Mouse (Mus musculus) embryonic facial prominence, embryonic 15.5 days (tissue): ENCODE measurements around the gene Gm20388. TPM values are rescaled to one million over a fixed set of nuclear protein-coding genes. Genes with fewer than 3 reads are reported as not detected.

Source experiments
- ATAC-seq: fragments of 200-750 bp; cut with Nextera tagmentation; 2 replicates; pipeline ENCODE4 v1.8.0; 2017; ENCODE audit warnings: low read depth, moderate TSS enrichment; ENCODE audit not compliant: insufficient number of reproducible peaks, low FRiP score, low TSS enrichment
- H3K27ac ChIP-seq: fragments of 300-500 bp; sonication (generic); replicated peaks from 2 replicates; pipeline ENCODE4 v1.5.1; 2015; ENCODE audit warnings: mild to moderate bottlenecking, inconsistent platforms
- H3K27me3 ChIP-seq: fragments of 300-500 bp; sonication (generic); 2 replicates; pipeline ENCODE4 v1.6.1; 2015; ENCODE audit warnings: inconsistent platforms
- H3K36me3 ChIP-seq: fragments of 300-500 bp; sonication (generic); 2 replicates; pipeline ENCODE4 v1.6.1; 2015; ENCODE audit warnings: mild to moderate bottlenecking, inconsistent platforms
- H3K4me1 ChIP-seq: fragments of 300-500 bp; sonication (generic); 2 replicates; pipeline ENCODE4 v1.6.1; 2015; ENCODE audit warnings: inconsistent platforms
- H3K4me2 ChIP-seq: fragments of 300-500 bp; sonication (generic); replicated peaks from 2 replicates; pipeline ENCODE4 v1.6.1; 2015; ENCODE audit warnings: mild to moderate bottlenecking, inconsistent platforms
- H3K4me3 ChIP-seq: fragments of 300-500 bp; sonication (generic); replicated peaks from 2 replicates; pipeline ENCODE4 v1.5.1; 2015; ENCODE audit warnings: mild to moderate bottlenecking, inconsistent platforms
- H3K9ac ChIP-seq: fragments of 300-500 bp; sonication (generic); 2 replicates; pipeline ENCODE4 v1.6.1; 2015; ENCODE audit warnings: inconsistent platforms
- H3K9me3 ChIP-seq: fragments of 300-500 bp; sonication (generic); replicated peaks from 2 replicates; pipeline ENCODE4 v1.6.1; 2016; ENCODE audit warnings: inconsistent platforms
- WGBS: fragments of 180-500 bp; shearing (Covaris S2); methylation state at CpG from one replicate; pipeline ENCODE4 v1.1.7; 2015; 5-methylcytosine and 5-hydroxymethylcytosine counted together
- polyA plus RNA-seq: library from polyadenylated mRNA; unstranded; fragments of >200 nt; fragmentation: Nextera tagmentation; extraction: Ambion mirVana; gene quantifications from 2 replicates; pipeline ENCODE4 v1.2.1, GENCODE M21; 2015

The Gm20388 gene
- polyA plus RNA-seq, 1 experiment from 2014 or later: 8.0 TPM

GRCm38 (mm10) chr8:122336251-122336910, 2425.7 kb downstream of the Gm20388 start:
- Histone ChIP-seq H3K27me3 (peaks cover 52% of the 10 kb centered on the region), H3K36me3 (peaks cover 10% of the 10 kb centered on the region; the same call in 1 of the 2 replicates), H3K4me2 (peak overlapping the region; percentile 90), H3K9me3 (no peaks in the 10 kb centered on the region), H3K9ac (peak overlapping the region; percentile 21), H3K4me1 (peaks cover 19% of the 10 kb centered on the region), H3K27ac (no peak overlapping the region), H3K4me3 (peak overlapping the region; percentile 52)
- ATAC-seq: peak; percentile 64; the same call in 1 of the 2 replicates
- 6% methylated on average over 79 of the region's 81 CpGs for WGBS

- ATAC-seq: no peak
- 52% methylated on average over 6 of the region's 6 CpGs for WGBS
- H3K27me3 ChIP-seq: peaks cover 57% of the 10 kb centered on the region
- H3K27ac ChIP-seq: no peak overlapping the region
- H3K36me3 ChIP-seq: peaks cover 10% of the 10 kb centered on the region; the same call in 1 of the 2 replicates
- no peaks in the 10 kb centered on the region for H3K9me3 ChIP-seq
- H3K4me2 ChIP-seq: no peak overlapping the region
- peaks cover 41% of the 10 kb centered on the region for H3K4me1 ChIP-seq
- no peak overlapping the region for H3K9ac ChIP-seq
- no peak overlapping the region for H3K4me3 ChIP-seq
Measured at GRCm38 (mm10) chr8:122338852-122339251, 2428.2 kb downstream of the Gm20388 start.

GRCm38 (mm10) chr8:122340761-122341160, 2430.1 kb downstream of the Gm20388 start:
- Histone ChIP-seq H3K27ac (no peak overlapping the region), H3K4me1 (peaks cover 49% of the 10 kb centered on the region), H3K4me2 (no peak overlapping the region), H3K36me3 (no peaks in the 10 kb centered on the region), H3K4me3 (no peak overlapping the region), H3K27me3 (peaks cover 41% of the 10 kb centered on the region), H3K9me3 (no peaks in the 10 kb centered on the region), H3K9ac (no peak overlapping the region)
- no peak for ATAC-seq
- WGBS: 85% methylated on average over 3 of the region's 3 CpGs

- no peak for ATAC-seq
- H3K9ac ChIP-seq: no peak overlapping the region
- no peaks in the 10 kb centered on the region for H3K9me3 ChIP-seq
- no peak overlapping the region for H3K4me2 ChIP-seq
- H3K27ac ChIP-seq: no peak overlapping the region
- H3K4me1 ChIP-seq: peaks cover 39% of the 10 kb centered on the region
- no peaks in the 10 kb centered on the region for H3K36me3 ChIP-seq
- H3K27me3 ChIP-seq: peaks cover 32% of the 10 kb centered on the region
- WGBS: 83% methylated on average over 6 of the region's 6 CpGs
- H3K4me3 ChIP-seq: no peak overlapping the region
Measured at GRCm38 (mm10) chr8:122341790-122342189, 2431.1 kb downstream of the Gm20388 start.

- Histone ChIP-seq H3K4me3 (no peak overlapping the region), H3K4me1 (peaks cover 36% of the 10 kb centered on the region), H3K4me2 (no peak overlapping the region), H3K27me3 (peaks cover 29% of the 10 kb centered on the region), H3K27ac (no peak overlapping the region), H3K36me3 (no peaks in the 10 kb centered on the region), H3K9ac (no peak overlapping the region), H3K9me3 (no peaks in the 10 kb centered on the region)
- WGBS: 17% methylated on average over 5 of the region's 5 CpGs
- no peak for ATAC-seq
Measured at GRCm38 (mm10) chr8:122342362-122342761, 2431.7 kb downstream of the Gm20388 start.

GRCm38 (mm10) chr8:122342806-122343209, 2432.2 kb downstream of the Gm20388 start:
- no peaks in the 10 kb centered on the region for H3K9me3 ChIP-seq
- H3K4me3 ChIP-seq: peak overlapping the region; percentile 31
- H3K27me3 ChIP-seq: peaks cover 24% of the 10 kb centered on the region
- no peak for ATAC-seq
- H3K4me1 ChIP-seq: peaks cover 38% of the 10 kb centered on the region
- H3K4me2 ChIP-seq: peak overlapping the region; percentile 51
- 2% methylated on average over 9 of the region's 9 CpGs for WGBS
- no peak overlapping the region for H3K9ac ChIP-seq
- H3K27ac ChIP-seq: peak overlapping the region; percentile 51
- no peaks in the 10 kb centered on the region for H3K36me3 ChIP-seq

- peaks cover 38% of the 10 kb centered on the region for H3K4me1 ChIP-seq
- H3K9ac ChIP-seq: no peak overlapping the region
- peak; percentile 17; the same call in 1 of the 2 replicates for ATAC-seq
- peaks cover 19% of the 10 kb centered on the region for H3K27me3 ChIP-seq
- peak overlapping the region; percentile 31 for H3K4me3 ChIP-seq
- peak overlapping the region; percentile 51 for H3K27ac ChIP-seq
- 5% methylated on average over 11 of the region's 11 CpGs for WGBS
- H3K36me3 ChIP-seq: no peaks in the 10 kb centered on the region
- H3K9me3 ChIP-seq: no peaks in the 10 kb centered on the region
- peak overlapping the region; percentile 51 for H3K4me2 ChIP-seq
Measured at GRCm38 (mm10) chr8:122343341-122343740, 2432.7 kb downstream of the Gm20388 start.

- under 1% methylated on average over 14 of the region's 14 CpGs for WGBS
- peaks cover 38% of the 10 kb centered on the region for H3K4me1 ChIP-seq
- H3K4me3 ChIP-seq: peak overlapping the region; percentile 31
- no peak overlapping the region for H3K9ac ChIP-seq
- peak overlapping the region; percentile 51 for H3K4me2 ChIP-seq
- H3K9me3 ChIP-seq: no peaks in the 10 kb centered on the region
- no peaks in the 10 kb centered on the region for H3K36me3 ChIP-seq
- H3K27ac ChIP-seq: peak overlapping the region; percentile 51
- ATAC-seq: 0 out of 2 replicates have a peak, but pooled peaks have one; percentile 27
- peaks cover 16% of the 10 kb centered on the region; the same call in 1 of the 2 replicates for H3K27me3 ChIP-seq
Measured at GRCm38 (mm10) chr8:122343758-122344157, 2433.1 kb downstream of the Gm20388 start.

GRCm38 (mm10) chr8:122344219-122344618, 2433.6 kb downstream of the Gm20388 start:
- 2% methylated on average over 2 of the region's 5 CpGs for WGBS
- ATAC-seq: peak; percentile 55; the same call in 1 of the 2 replicates
- Histone ChIP-seq H3K27ac (no peak overlapping the region), H3K36me3 (no peaks in the 10 kb centered on the region), H3K4me3 (no peak overlapping the region), H3K9ac (no peak overlapping the region), H3K9me3 (no peaks in the 10 kb centered on the region), H3K4me1 (peaks cover 40% of the 10 kb centered on the region), H3K27me3 (peaks cover 11% of the 10 kb centered on the region; the same call in 1 of the 2 replicates), H3K4me2 (no peak overlapping the region)

- Histone ChIP-seq H3K27ac (no peak overlapping the region), H3K9me3 (no peaks in the 10 kb centered on the region), H3K4me2 (no peak overlapping the region), H3K4me1 (peaks cover 47% of the 10 kb centered on the region), H3K27me3 (peaks cover 11% of the 10 kb centered on the region; the same call in 1 of the 2 replicates), H3K4me3 (no peak overlapping the region), H3K9ac (no peak overlapping the region), H3K36me3 (no peaks in the 10 kb centered on the region)
- ATAC-seq: no peak
- 37% methylated on average over 12 of the region's 12 CpGs for WGBS
Measured at GRCm38 (mm10) chr8:122345181-122346095, 2434.8 kb downstream of the Gm20388 start.
